Mouse (Mus musculus) lung, adult 10 weeks (tissue): ENCODE results near the gene Gm10488. TPM values are rescaled to one million over a fixed set of nuclear protein-coding genes. Genes with fewer than 3 reads are reported as not detected.

Source experiments
- polyA plus RNA-seq: library from polyadenylated mRNA; stranded (reverse); fragments of 350-450 nt; fragmentation: Illumina TruSeq; extraction: RNeasy Lipid Tissue Mini Kit (QIAGEN cat#74804); gene quantifications from one replicate; pipeline ENCODE4 v1.2.3, GENCODE M21; 2014; ENCODE audit warnings: low read depth, low replicate concordance; ENCODE audit not compliant: insufficient read depth

Gene Gm10488
- polyA plus RNA-seq = not detected

DNA sequence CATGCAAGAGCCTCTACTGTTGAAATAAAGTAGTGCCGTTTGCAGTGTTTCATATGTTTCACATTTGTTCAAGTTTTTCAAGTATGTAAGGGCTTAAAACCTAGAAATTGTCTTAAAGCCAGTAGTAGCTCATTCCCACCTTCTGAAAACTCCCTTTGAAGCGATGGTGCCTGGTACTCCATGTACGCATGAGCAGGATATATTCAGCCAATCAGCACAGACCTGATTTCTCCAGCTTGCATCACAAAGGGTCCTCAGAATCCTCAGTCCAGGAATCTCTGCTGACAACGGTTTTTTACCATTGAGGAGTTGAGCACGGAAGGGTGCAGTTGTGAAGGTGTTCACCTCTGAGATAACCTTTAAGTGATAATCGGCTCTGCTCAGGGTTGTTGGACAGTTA, at the start of gene Gm10488:
TSS of gene Gm10488 (plus strand) at position 301 of the 400 bp plus-strand sequence.

